Mouse (Mus musculus): ENCODE measurements at regions not wholly inside any gene's neighbourhood (a gene's known extent, or its start where the extent isn't known, plus 50 kb on each side); places are given as distances from the start of the nearest gene placed in this dataset.

DNA sequence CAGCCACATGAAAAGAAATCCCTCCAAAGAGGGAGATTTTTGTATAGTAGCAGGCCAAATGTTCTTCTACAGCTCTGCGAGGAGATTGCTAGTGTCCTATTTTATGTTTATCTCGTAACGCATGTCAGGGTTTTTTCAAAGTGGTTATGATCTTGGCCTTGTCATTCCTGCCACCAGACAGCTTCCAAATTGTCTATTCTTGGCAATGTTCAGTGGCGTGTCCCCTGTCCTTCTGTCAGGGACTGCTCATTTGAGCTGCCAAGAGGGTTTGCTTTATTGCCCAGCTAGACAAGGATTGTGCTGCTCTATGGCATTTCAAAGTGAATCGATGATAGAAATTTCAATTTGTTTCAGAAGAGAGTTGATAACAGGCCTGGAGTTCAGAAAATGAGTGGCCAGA lies 67.3 kb upstream of the Eif4g2 start:
- TF ChIP-seq CTCF (conservative IDR thresholded peaks at IDR 0.05; ENCODE audit: low read length) = no peak
- TF ChIP-seq NANOG (IDR thresholded peaks at IDR 0.05; ENCODE audit: borderline replicate concordance, low read length) = no peak
- TF ChIP-seq POU5F1 (IDR thresholded peaks at IDR 0.05; ENCODE audit: borderline replicate concordance, low read length) = no peak

All from E14TG2a.4 (cell line).